Mouse (Mus musculus) stomach, embryonic 16.5 days (tissue): ENCODE results near the gene Sec24b. TPM values are rescaled to one million over a fixed set of nuclear protein-coding genes. Genes with fewer than 3 reads are reported as not detected.

Experiments used
- ATAC-seq: fragments of 200-750 bp; cut with Nextera tagmentation; 2 replicates; pipeline ENCODE4 v1.8.0; 2017; ENCODE audit warnings: moderate number of reproducible peaks, moderate TSS enrichment; ENCODE audit not compliant: insufficient read depth, low FRiP score
- H3K27ac ChIP-seq: fragments of 300-500 bp; sonication (generic); 2 replicates; pipeline ENCODE4 v1.5.1; 2014; ENCODE audit warnings: low read length
- H3K27me3 ChIP-seq: fragments of 300-500 bp; sonication (generic); 2 replicates; pipeline ENCODE4 v1.6.1; 2014; ENCODE audit warnings: low read length, control low read depth, mixed read lengths; ENCODE audit not compliant: control insufficient read depth, insufficient read depth
- H3K36me3 ChIP-seq: fragments of 300-500 bp; sonication (generic); 2 replicates; pipeline ENCODE4 v1.6.1; 2014; ENCODE audit warnings: low read length; ENCODE audit not compliant: control insufficient read depth, insufficient read depth
- H3K4me1 ChIP-seq: fragments of 300-500 bp; sonication (generic); 2 replicates; pipeline ENCODE4 v1.6.1; 2014; ENCODE audit warnings: low read length, control low read depth, mixed read lengths; ENCODE audit not compliant: control insufficient read depth, insufficient read depth
- H3K4me2 ChIP-seq: fragments of 300-500 bp; sonication (generic); 2 replicates; pipeline ENCODE4 v1.6.1; 2014; ENCODE audit warnings: low read depth, low read length, mixed read lengths
- H3K4me3 ChIP-seq: fragments of 300-500 bp; sonication (generic); replicated peaks from 2 replicates; pipeline ENCODE4 v1.5.1; 2014; ENCODE audit warnings: mild to moderate bottlenecking, low read length
- H3K9ac ChIP-seq: fragments of 300-500 bp; sonication (generic); 2 replicates; pipeline ENCODE4 v1.6.1; 2014; ENCODE audit warnings: low read length
- H3K9me3 ChIP-seq: fragments of 300-500 bp; sonication (generic); replicated peaks from 2 replicates; pipeline ENCODE4 v1.6.1; 2016; ENCODE audit warnings: low read length, control low read depth; ENCODE audit not compliant: control insufficient read depth
- WGBS: fragments of 180-500 bp; shearing (Covaris S2); extraction: QIAGEN DNeasy Blood & Tissue Kit; methylation state at CpG from one replicate; pipeline ENCODE4 v1.1.7; 2014; 5-methylcytosine and 5-hydroxymethylcytosine counted together
- polyA plus RNA-seq: library from polyadenylated mRNA; unstranded; fragments of >200 nt; fragmentation: Nextera tagmentation; extraction: Ambion mirVana; gene quantifications from 2 replicates; pipeline ENCODE4 v1.2.1, GENCODE M21; 2015

The Sec24b gene
- polyA plus RNA-seq, 1 experiment from 2014 or later = 29.7 TPM

GRCm38 (mm10) chr3:130058488-130058887 is 2.9 kb downstream of the Sec24b start:
- H3K27me3 ChIP-seq = no peaks in the 10 kb centered on the region
- H3K4me3 ChIP-seq = no peak overlapping the region
- H3K4me2 ChIP-seq = peak overlapping the region; percentile 70; the same call in 1 of the 2 replicates
- 50% methylated on average over 2 of the region's 2 CpGs for WGBS
- H3K9me3 ChIP-seq = no peaks in the 10 kb centered on the region
- H3K9ac ChIP-seq = no peak overlapping the region
- ATAC-seq = no peak
- H3K36me3 ChIP-seq = no peaks in the 10 kb centered on the region
- H3K27ac ChIP-seq = no peak overlapping the region
- H3K4me1 ChIP-seq = peaks cover 43% of the 10 kb centered on the region

GRCm38 (mm10) chr3:130057569-130058345 is 3.6 kb downstream of the Sec24b start:
- Histone ChIP-seq H3K9ac (no peak overlapping the region), H3K9me3 (no peaks in the 10 kb centered on the region), H3K4me3 (no peak overlapping the region), H3K27me3 (no peaks in the 10 kb centered on the region), H3K36me3 (no peaks in the 10 kb centered on the region), H3K27ac (no peak overlapping the region), H3K4me1 (peaks cover 49% of the 10 kb centered on the region), H3K4me2 (no peak overlapping the region)
- ATAC-seq = no peak
- 63% methylated on average over 14 of the region's 14 CpGs for WGBS

- Histone ChIP-seq H3K27me3 (no peaks in the 10 kb centered on the region), H3K4me3 (no peak overlapping the region), H3K4me1 (peaks cover 45% of the 10 kb centered on the region), H3K36me3 (no peaks in the 10 kb centered on the region), H3K9me3 (no peaks in the 10 kb centered on the region), H3K4me2 (no peak overlapping the region), H3K27ac (no peak overlapping the region), H3K9ac (no peak overlapping the region)
- ATAC-seq = no peak
- WGBS = 78% methylated on average over 15 of the region's 15 CpGs
Measured at GRCm38 (mm10) chr3:130055416-130056385, 5.7 kb downstream of the Sec24b start.

- H3K4me2 ChIP-seq = no peak overlapping the region
- H3K4me3 ChIP-seq = no peak overlapping the region
- ATAC-seq = no peak
- WGBS = 65% methylated on average over 6 of the region's 6 CpGs
- H3K9me3 ChIP-seq = no peaks in the 10 kb centered on the region
- H3K9ac ChIP-seq = no peak overlapping the region
- H3K36me3 ChIP-seq = no peaks in the 10 kb centered on the region
- H3K27ac ChIP-seq = peak overlapping the region; percentile 44; the same call in 1 of the 2 replicates
- peaks cover 44% of the 10 kb centered on the region for H3K4me1 ChIP-seq
- H3K27me3 ChIP-seq = no peaks in the 10 kb centered on the region
Measured at GRCm38 (mm10) chr3:130054587-130054986, 6.8 kb downstream of the Sec24b start.

GRCm38 (mm10) chr3:130053340-130054066 is 7.8 kb downstream of the Sec24b start:
- Histone ChIP-seq H3K9ac (no peak overlapping the region), H3K27me3 (no peaks in the 10 kb centered on the region), H3K27ac (0 out of 2 replicates have a peak overlapping the region, but pooled peaks have one; percentile 13), H3K9me3 (no peaks in the 10 kb centered on the region), H3K4me2 (no peak overlapping the region), H3K4me1 (peaks cover 33% of the 10 kb centered on the region), H3K4me3 (no peak overlapping the region), H3K36me3 (no peaks in the 10 kb centered on the region)
- WGBS = 49% methylated on average over 10 of the region's 10 CpGs
- no peak for ATAC-seq

- Histone ChIP-seq H3K27me3 (no peaks in the 10 kb centered on the region), H3K27ac (no peak overlapping the region), H3K9ac (no peak overlapping the region), H3K4me1 (peaks cover 27% of the 10 kb centered on the region), H3K4me2 (no peak overlapping the region), H3K4me3 (no peak overlapping the region), H3K36me3 (no peaks in the 10 kb centered on the region), H3K9me3 (no peaks in the 10 kb centered on the region)
- no peak for ATAC-seq
- 69% methylated on average over 6 of the region's 6 CpGs for WGBS
Measured at GRCm38 (mm10) chr3:130052541-130053298, 8.6 kb downstream of the Sec24b start.

- H3K9ac ChIP-seq = no peak overlapping the region
- H3K4me3 ChIP-seq = no peak overlapping the region
- H3K9me3 ChIP-seq = no peaks in the 10 kb centered on the region
- 67% methylated on average over 8 of the region's 8 CpGs for WGBS
- ATAC-seq = no peak
- H3K4me2 ChIP-seq = no peak overlapping the region
- no peaks in the 10 kb centered on the region for H3K27me3 ChIP-seq
- peaks cover 23% of the 10 kb centered on the region for H3K4me1 ChIP-seq
- no peaks in the 10 kb centered on the region for H3K36me3 ChIP-seq
- no peak overlapping the region; the same call in 1 of the 2 replicates for H3K27ac ChIP-seq
Measured at GRCm38 (mm10) chr3:130052116-130052515, 9.2 kb downstream of the Sec24b start.

- Histone ChIP-seq H3K27ac (no peak overlapping the region), H3K9ac (no peak overlapping the region), H3K27me3 (no peaks in the 10 kb centered on the region), H3K4me1 (no peaks in the 10 kb centered on the region), H3K9me3 (peaks cover 6% of the 10 kb centered on the region), H3K36me3 (peaks cover 31% of the 10 kb centered on the region), H3K4me3 (no peak overlapping the region), H3K4me2 (no peak overlapping the region)
- ATAC-seq = no peak
- WGBS = 91% methylated on average over 5 of the region's 5 CpGs
Measured at GRCm38 (mm10) chr3:130040711-130041110, 20.6 kb downstream of the Sec24b start.
